Mouse (Mus musculus) WW6 (cell line): ENCODE measurements around the gene Mgrn1.

ENCODE experiments used
- DNase-seq: peaks from one replicate; pipeline ENCODE4 v3.0.0-alpha.2; 2013; ENCODE audit warnings: low read depth, low spot score

The Mgrn1 gene

GRCm38 (mm10) chr16:4979755-4980380 is 93.8 kb downstream of the Mgrn1 start:
- DNase-seq = no peak

GRCm38 (mm10) chr16:4984717-4985116 is 98.7 kb downstream of the Mgrn1 start:
- no peak for DNase-seq
